Mouse (Mus musculus): Measurements from ENCODE around the gene Bclaf3.

Gene Bclaf3

DNA sequence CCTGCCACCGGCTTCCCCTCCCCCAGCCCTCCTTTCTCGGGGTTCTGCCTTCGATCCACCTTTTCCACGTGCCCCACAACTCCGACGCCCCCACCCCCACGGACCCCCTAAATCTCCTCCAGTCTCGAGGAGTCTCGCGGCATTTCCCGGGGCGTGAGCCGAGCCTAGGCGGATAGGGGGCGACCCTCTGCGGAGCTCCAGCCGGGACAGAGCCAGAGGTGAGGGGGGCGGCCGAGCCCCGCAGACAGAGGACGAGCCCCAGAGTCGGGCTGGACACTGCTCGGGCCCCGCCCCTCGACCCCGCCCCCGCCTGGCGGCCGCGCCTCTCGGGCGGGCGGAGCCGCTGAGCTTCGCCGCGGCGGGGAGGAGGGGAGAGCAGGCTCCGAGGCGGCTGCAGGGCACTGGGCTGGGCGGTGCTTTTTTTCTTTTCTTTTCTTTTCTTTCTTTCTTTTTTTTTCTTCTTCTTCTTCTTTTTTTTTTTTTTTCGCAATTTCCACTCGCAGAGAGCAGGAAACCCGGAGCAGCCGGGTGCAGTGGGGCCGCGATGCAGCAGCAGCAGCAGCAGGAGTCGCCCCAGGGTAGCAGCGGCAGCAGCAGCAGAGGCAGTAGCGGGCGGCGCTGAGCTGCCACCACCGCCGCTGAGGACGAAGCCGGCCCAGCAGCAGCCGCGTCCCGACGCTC lies 100.6 kb downstream of the Bclaf3 start, which contains the start of gene Sh3kbp1:
Gene Sh3kbp1 (plus strand): TSS at position 366 of the 681 bp plus-strand sequence.
- DNase-seq (ENCODE audit: low spot score): peak; percentile 71

- peak; percentile 60 for DNase-seq (ENCODE audit: low spot score)
These were observed 101.4 kb downstream of the Bclaf3 start for GRCm38 (mm10) chrX:159627588-159628566.

DNA sequence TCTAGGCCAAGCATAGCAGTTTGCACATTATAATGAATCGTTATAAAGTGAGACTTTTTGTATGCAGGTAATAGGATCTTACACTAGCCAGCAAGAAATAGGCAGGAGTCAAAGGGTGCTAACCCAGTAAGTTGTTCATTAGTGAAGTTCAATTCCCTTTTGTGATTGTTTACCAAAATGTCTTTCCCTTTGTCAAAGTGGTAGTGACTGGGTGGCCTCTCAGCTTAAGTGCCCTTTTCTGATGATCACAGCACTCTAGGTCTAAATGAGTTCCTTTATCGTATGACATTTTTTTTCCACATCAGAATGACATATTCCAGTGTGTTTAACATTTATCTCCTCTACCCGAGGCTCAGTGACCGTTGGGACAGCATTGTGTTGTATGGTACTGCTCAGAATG lies 102.1 kb downstream of the Bclaf3 start:
- no peak for DNase-seq (ENCODE audit: low spot score)

GRCm38 (mm10) chrX:159629203-159629602 lies 102.7 kb downstream of the Bclaf3 start:
- no peak for DNase-seq (ENCODE audit: low spot score)

- no peak for DNase-seq (ENCODE audit: low spot score)
These were observed 112.2 kb downstream of the Bclaf3 start for GRCm38 (mm10) chrX:159638500-159639227.

GRCm38 (mm10) chrX:159639991-159640390 lies 113.5 kb downstream of the Bclaf3 start:
- no peak for DNase-seq (ENCODE audit: low spot score)
